Mouse (Mus musculus) limb, embryonic 12.5 days (tissue): ENCODE results near the gene Tmem238l. TPM values are rescaled to one million over a fixed set of nuclear protein-coding genes. Genes with fewer than 3 reads are reported as not detected.

Source experiments
- ATAC-seq: fragments of 200-750 bp; cut with Nextera tagmentation; 2 replicates; pipeline ENCODE4 v1.8.0; 2017; ENCODE audit warnings: low read depth, moderate TSS enrichment; ENCODE audit not compliant: insufficient number of reproducible peaks, insufficient read depth, low FRiP score, low TSS enrichment
- H3K27ac ChIP-seq: fragments of 300-500 bp; sonication (generic); 2 replicates; pipeline ENCODE4 v1.5.1; 2016; ENCODE audit warnings: mild to moderate bottlenecking, moderate library complexity
- H3K27me3 ChIP-seq: fragments of 300-500 bp; sonication (generic); 2 replicates; pipeline ENCODE4 v1.6.1; 2016; ENCODE audit warnings: mild to moderate bottlenecking, moderate library complexity
- H3K36me3 ChIP-seq: fragments of 300-500 bp; sonication (generic); 2 replicates; pipeline ENCODE4 v1.6.1; 2016; ENCODE audit warnings: mild to moderate bottlenecking, moderate library complexity
- H3K4me1 ChIP-seq: fragments of 300-500 bp; sonication (generic); replicated peaks from 2 replicates; pipeline ENCODE4 v1.6.1; 2016
- H3K4me2 ChIP-seq: fragments of 300-500 bp; sonication (generic); 2 replicates; pipeline ENCODE4 v1.6.1; 2016; ENCODE audit warnings: mild to moderate bottlenecking, moderate library complexity
- H3K4me3 ChIP-seq: fragments of 300-500 bp; sonication (generic); replicated peaks from 2 replicates; pipeline ENCODE4 v1.5.1; 2016; ENCODE audit warnings: mild to moderate bottlenecking
- H3K9ac ChIP-seq: fragments of 300-500 bp; sonication (generic); replicated peaks from 2 replicates; pipeline ENCODE4 v1.6.1; 2016; ENCODE audit warnings: mild to moderate bottlenecking, moderate library complexity
- H3K9me3 ChIP-seq: fragments of 300-500 bp; sonication (generic); 2 replicates; pipeline ENCODE4 v1.6.1; 2016; ENCODE audit warnings: mild to moderate bottlenecking, moderate library complexity
- WGBS: fragments of 180-500 bp; shearing (Covaris S2); methylation state at CpG from one replicate; pipeline ENCODE4 v1.1.7; 2016; 5-methylcytosine and 5-hydroxymethylcytosine counted together
- polyA plus RNA-seq: library from polyadenylated mRNA; unstranded; fragments of >200 nt; fragmentation: Nextera tagmentation; extraction: Ambion mirVana; gene quantifications from 2 replicates; pipeline ENCODE4 v1.2.1, GENCODE M21; 2016

Tmem238l gene
- polyA plus RNA-seq = not detected in 2 replicates

DNA sequence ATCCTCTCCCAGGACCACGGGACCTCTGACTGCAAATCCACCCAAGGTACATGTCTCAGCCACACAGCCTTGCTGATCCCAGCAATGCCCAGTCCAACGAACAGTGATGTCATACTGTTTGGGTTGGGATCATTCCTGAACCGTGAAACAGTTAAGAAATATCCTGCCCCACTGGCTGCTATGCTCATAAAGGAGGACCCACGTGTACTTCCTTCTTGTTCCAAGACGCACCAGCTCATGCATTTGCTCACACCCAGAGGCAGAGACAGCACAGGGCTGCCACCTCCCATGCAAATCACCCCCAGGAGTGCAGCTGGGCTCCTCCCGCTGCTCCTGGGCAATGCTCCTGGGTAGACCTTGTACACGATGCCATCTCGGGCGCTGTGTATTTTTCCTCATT is at the start of gene Tmem238l:
Gene Tmem238l, plus strand, starts transcription at position 336 of the 400 bp plus-strand sequence.
- ATAC-seq = no peak
- Histone ChIP-seq H3K4me2 (no peak within 1 kb of the TSS), H3K36me3 (no peaks in the 10 kb centered on the region), H3K9ac (no peak within 1 kb of the TSS), H3K4me3 (no peak within 1 kb of the TSS), H3K27me3 (no peaks in the 10 kb centered on the region), H3K9me3 (no peaks in the 10 kb centered on the region), H3K4me1 (no peaks in the 10 kb centered on the region), H3K27ac (no peak within 1 kb of the TSS)
- WGBS = 82% methylated on average over 9 of the region's 9 CpGs

DNA sequence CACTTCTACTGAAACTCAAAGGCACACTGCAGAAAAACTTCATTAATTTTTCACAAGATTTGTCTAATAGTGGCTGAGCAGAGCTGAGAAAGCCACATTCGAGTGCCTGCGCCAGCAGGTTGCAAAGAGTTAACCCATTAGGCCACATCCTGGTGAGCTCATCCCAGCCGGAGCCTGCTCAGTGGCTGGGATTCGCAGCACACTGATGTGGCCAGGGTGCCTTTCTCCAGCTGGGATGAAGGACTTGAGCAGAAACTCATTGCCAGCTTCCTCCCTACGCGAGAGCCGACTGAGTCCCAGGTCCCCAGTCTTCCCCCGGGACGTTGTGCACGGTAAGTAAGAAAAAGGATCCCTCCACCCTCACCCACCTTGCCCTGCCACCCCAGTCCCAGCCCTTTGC is 44.6 kb upstream of the Tmem238l start, which contains the start of gene Pirt:
Gene Pirt, plus strand, starts transcription at position 171 of the 400 bp plus-strand sequence.
- H3K4me3 ChIP-seq = no peak within 1 kb of the TSS
- H3K9ac ChIP-seq = no peak within 1 kb of the TSS
- H3K4me2 ChIP-seq = no peak within 1 kb of the TSS
- H3K36me3 ChIP-seq = no peaks in the 10 kb centered on the region
- H3K27ac ChIP-seq = no peak within 1 kb of the TSS
- ATAC-seq = no peak
- WGBS = 42% methylated on average over 10 of the region's 10 CpGs
- peaks cover 11% of the 10 kb centered on the region; the same call in 1 of the 2 replicates for H3K27me3 ChIP-seq
- no peaks in the 10 kb centered on the region for H3K4me1 ChIP-seq
- H3K9me3 ChIP-seq = no peaks in the 10 kb centered on the region

DNA sequence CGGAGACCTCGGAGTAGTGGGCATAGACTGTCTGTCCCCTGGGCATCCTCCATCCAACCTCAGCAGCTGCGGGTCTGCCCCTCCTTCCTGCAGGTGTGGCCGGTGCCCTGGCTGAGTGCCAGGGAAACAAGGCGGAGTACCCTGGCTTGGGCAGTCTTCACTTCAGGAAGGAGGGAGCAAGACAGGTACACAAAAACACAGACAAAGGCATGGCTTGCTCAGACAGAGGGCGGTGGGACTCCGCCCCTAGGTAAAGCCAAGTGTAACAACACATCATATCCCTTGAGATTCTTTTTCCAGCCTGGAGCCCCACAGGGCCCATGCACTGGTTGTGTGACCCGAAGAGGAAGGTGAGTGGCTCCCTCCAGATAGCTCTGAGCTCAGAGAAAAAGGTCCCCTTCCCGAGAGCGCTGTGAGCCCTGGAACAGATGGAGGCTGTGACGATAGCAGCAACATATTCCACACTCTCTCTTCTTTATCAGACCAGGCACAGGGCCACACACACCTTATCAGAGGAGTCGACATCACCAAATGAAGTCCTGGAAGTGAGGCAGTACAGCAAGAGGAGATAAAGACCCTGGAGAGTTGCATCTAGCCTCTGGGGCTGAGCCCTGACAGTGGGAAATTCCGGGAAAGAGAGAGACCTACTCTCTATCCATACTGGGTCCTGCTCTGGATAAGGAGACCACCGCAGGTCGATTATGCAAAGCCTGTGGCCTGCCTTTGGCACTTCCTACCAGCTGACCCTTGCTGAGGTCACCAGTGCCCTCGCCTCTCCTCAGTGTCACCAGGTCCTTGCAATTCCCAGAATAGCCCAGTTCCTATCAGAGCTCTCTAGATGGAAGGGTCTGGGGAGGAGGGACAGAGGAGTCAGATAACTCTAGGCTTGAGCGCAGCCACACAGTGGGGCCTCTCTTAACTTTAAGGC is 43.6 kb upstream of the Tmem238l start:
- no peak overlapping the region for H3K27ac ChIP-seq
- peaks cover 11% of the 10 kb centered on the region; the same call in 1 of the 2 replicates for H3K27me3 ChIP-seq
- WGBS = 58% methylated on average over 17 of the region's 17 CpGs
- H3K9ac ChIP-seq = no peak overlapping the region
- ATAC-seq = no peak
- no peak overlapping the region for H3K4me2 ChIP-seq
- H3K36me3 ChIP-seq = no peaks in the 10 kb centered on the region
- H3K4me1 ChIP-seq = no peaks in the 10 kb centered on the region
- H3K9me3 ChIP-seq = no peaks in the 10 kb centered on the region
- H3K4me3 ChIP-seq = no peak overlapping the region

DNA sequence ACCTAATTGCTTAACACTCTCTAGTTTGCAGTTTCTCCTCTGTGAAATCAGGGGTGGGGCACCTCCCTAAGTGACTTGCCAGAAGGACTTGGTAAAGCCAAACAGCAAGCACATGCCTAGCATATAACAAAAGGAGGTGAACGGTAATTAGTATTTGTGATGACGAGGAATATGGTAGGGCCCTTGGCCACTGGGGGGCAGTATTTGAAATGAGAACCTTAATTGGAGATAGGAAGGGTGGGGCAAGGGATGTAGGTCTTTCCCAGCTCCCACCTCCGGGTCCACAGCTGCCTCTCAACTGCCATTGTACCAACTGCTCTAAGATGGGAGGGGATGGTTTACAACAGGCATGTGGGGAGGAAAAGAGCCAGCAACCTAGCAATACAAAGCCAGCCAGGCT is 42.2 kb upstream of the Tmem238l start:
- Histone ChIP-seq H3K4me3 (no peak overlapping the region), H3K4me1 (no peaks in the 10 kb centered on the region), H3K36me3 (no peaks in the 10 kb centered on the region), H3K27me3 (peaks cover 11% of the 10 kb centered on the region; the same call in 1 of the 2 replicates), H3K4me2 (no peak overlapping the region), H3K9ac (no peak overlapping the region), H3K9me3 (no peaks in the 10 kb centered on the region), H3K27ac (no peak overlapping the region)
- no peak for ATAC-seq
- 27% methylated on average over 3 of the region's 3 CpGs for WGBS

DNA sequence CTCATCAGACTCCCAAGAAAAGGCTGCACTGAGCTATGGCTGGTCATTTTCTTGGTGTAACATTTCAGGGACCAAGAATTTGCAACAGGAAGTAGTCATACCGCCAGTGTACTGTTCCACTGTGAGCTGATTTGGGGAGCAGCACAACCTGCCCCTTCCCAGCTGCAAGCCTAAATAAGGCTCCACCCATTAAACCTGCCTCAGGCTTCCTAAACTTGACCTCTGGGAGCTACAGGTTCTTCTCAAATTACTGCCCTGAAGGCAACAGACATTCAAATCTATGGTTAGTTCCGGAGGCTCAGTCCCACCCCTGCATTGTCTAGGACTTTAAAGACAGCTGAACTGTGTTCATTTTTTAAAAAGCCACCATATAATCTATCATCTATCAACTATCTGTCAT is 36.4 kb upstream of the Tmem238l start:
- Histone ChIP-seq H3K27ac (no peak overlapping the region), H3K4me3 (no peak overlapping the region), H3K4me1 (no peaks in the 10 kb centered on the region), H3K9me3 (no peaks in the 10 kb centered on the region), H3K27me3 (no peaks in the 10 kb centered on the region), H3K36me3 (no peaks in the 10 kb centered on the region), H3K9ac (no peak overlapping the region), H3K4me2 (no peak overlapping the region)
- WGBS = 34% methylated on average over 2 of the region's 2 CpGs
- ATAC-seq = no peak

DNA sequence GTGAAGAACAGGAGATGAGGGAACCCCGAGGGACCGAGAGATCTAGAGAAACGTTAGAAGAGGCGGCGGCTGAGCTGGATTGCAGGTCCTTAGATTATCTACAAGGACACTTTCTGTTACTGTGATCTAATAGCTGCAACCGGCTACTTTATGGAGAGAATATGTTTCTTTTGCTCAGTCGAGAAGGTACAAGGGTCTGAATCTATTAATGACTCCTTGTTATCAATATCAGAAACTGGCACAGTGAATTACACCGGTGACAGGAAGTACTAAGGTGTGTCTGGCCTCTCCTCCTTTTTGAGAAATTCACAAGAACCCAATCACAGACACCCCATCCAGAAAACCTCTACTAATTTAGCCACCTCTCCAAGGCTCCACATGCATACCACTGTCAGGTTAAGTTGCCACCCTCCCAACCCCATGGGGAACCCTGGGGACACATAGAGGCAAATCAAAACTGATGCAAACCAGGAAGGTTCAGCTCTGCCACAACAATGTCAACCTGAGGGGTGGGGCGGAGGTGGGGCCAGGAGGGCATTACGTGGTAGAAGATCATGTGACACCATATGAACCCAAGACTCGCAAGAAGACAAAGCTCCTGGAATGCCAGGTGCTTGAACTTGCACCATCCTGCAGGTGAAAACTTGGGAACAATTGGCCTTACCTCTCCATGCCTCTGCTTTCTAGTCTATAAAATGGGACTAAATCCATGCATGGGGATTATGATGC is 32.2 kb upstream of the Tmem238l start:
- Histone ChIP-seq H3K4me1 (no peaks in the 10 kb centered on the region), H3K4me3 (no peak overlapping the region), H3K27ac (no peak overlapping the region), H3K9me3 (no peaks in the 10 kb centered on the region), H3K27me3 (no peaks in the 10 kb centered on the region), H3K4me2 (no peak overlapping the region), H3K9ac (no peak overlapping the region), H3K36me3 (no peaks in the 10 kb centered on the region)
- no peak for ATAC-seq
- 87% methylated on average over 11 of the region's 11 CpGs for WGBS

DNA sequence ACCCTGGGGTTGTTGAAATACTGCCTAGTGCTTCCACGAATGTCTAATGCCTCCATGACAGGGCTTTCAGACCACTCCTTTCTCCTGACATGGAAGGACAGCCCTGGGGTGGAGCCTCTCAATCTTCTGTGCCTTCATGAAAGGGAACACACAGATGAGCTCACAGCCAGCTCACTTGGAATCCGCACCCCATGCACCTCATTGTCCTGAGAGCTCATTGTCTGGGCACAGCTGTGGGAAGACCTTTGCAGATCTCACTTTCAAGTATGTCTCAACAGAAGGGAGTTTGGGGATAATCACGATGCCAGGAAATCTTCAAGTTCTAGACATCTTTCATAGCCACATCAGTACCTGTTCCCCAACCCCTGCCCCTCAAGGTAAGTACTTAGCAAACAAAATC is 28.1 kb upstream of the Tmem238l start:
- Histone ChIP-seq H3K9me3 (no peaks in the 10 kb centered on the region), H3K9ac (no peak overlapping the region), H3K27ac (no peak overlapping the region), H3K4me1 (no peaks in the 10 kb centered on the region), H3K4me3 (no peak overlapping the region), H3K4me2 (no peak overlapping the region), H3K36me3 (no peaks in the 10 kb centered on the region), H3K27me3 (no peaks in the 10 kb centered on the region)
- WGBS = 90% methylated on average over 3 of the region's 3 CpGs
- no peak for ATAC-seq

DNA sequence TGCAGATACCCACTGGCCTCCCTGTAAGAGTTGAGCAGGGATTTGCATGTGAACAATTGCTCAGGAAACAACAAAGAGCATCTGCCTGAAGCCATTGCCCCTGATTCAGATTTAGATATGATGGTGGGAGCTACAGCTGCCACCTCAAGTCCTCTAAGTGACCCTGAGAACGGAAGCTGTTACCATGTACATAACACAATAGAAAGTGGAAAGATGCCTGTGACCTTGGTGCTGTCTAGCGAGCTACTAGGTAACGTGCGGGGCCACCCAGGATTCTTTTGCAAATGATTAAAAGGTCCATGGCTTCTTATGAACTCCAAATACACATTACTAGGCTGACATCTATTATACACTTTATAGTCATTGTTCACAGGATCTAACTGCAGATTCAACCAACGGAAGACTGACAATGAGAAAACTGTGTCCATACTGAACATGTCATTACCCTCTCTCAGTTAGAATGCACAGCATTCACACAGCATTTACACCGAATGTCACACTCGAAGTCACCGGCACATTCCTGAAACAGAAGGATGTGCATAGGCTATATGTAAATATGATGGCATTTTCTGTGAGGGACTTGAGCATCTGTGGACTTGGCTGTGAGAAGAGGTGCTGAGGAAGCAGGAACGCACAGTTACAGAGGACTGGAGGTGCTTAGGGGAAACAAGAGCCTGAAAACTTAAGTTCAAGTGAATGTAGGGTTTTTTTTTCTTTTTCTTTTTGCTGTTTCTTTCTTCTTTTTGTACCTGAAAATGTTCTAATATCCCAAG is 23.4 kb upstream of the Tmem238l start:
- Histone ChIP-seq H3K27me3 (no peaks in the 10 kb centered on the region), H3K9me3 (no peaks in the 10 kb centered on the region), H3K27ac (no peak overlapping the region), H3K9ac (no peak overlapping the region), H3K4me2 (no peak overlapping the region), H3K36me3 (no peaks in the 10 kb centered on the region), H3K4me1 (no peaks in the 10 kb centered on the region), H3K4me3 (no peak overlapping the region)
- no peak for ATAC-seq
- 88% methylated on average over 9 of the region's 9 CpGs for WGBS

DNA sequence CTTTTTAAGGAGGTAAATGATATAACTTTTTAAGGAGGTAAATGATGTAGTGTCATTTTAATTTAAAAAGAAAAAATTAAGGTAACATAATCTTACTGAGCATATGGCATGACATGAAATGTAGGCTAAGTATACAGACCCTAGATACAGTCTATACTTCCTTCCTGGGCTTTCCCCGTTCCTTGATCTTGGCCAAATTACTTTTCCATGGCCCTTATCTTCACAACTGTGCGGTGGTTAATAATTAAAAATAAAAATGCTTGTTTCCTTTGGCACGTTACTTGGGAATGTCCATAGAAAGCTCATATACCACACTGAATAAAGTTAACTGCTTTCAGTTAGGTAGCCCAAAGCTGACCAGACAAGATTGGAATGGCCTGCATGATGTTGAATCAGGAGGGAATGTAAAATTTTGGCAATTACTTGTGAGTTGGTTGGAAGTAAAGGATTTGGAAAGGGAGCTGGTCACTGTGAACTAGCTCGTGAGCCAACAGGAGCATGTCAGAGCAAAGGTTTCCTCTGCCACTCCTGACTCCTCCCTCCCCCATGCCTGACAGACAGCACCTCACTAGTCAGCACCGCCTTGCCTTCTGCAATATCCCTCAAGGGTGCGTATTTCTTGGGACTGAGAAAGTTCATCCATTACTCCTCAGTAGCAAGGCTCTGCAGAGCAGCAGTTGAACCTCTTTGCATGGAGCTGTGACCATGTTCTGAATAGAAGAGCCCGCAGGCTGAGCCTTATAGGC is 21.8 kb upstream of the Tmem238l start:
- 78% methylated on average over 7 of the region's 7 CpGs for WGBS
- Histone ChIP-seq H3K9me3 (no peaks in the 10 kb centered on the region), H3K36me3 (no peaks in the 10 kb centered on the region), H3K9ac (no peak overlapping the region), H3K27ac (no peak overlapping the region), H3K4me3 (no peak overlapping the region), H3K4me1 (no peaks in the 10 kb centered on the region), H3K4me2 (no peak overlapping the region), H3K27me3 (no peaks in the 10 kb centered on the region)
- ATAC-seq = no peak

DNA sequence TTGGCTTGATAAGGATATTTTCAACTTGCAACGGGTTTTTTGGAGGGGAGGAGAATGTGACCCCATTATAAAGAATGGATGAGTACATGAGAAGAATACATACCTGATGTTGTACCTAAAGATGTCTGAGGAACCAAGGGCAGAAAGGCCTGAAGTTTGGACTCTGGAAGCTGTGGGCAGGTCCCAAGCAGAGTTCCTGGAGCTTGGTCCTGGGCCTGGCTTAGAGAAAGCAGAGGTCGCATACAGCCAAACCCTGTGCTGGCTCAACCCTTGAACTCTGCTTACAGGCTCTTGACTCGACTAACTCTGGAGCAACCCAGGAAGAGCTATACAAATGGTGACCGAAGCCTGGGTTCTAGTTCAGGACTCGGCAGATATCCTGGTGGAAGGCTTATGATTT is 14.4 kb upstream of the Tmem238l start:
- Histone ChIP-seq H3K9ac (no peak overlapping the region), H3K9me3 (no peaks in the 10 kb centered on the region), H3K4me2 (no peak overlapping the region), H3K4me1 (no peaks in the 10 kb centered on the region), H3K27ac (no peak overlapping the region), H3K36me3 (no peaks in the 10 kb centered on the region), H3K27me3 (no peaks in the 10 kb centered on the region), H3K4me3 (no peak overlapping the region)
- no peak for ATAC-seq
- WGBS = 89% methylated on average over 5 of the region's 5 CpGs
